Mouse (Mus musculus): ENCODE measurements around the gene Rbm28.

- TF ChIP-seq CTCF (conservative IDR thresholded peaks at IDR 0.05; ENCODE audit: low read length), result no peak
- no peak for TF ChIP-seq POU5F1 (IDR thresholded peaks at IDR 0.05; ENCODE audit: borderline replicate concordance, low read length)
- no peak for TF ChIP-seq NANOG (IDR thresholded peaks at IDR 0.05; ENCODE audit: borderline replicate concordance, low read length)
These were observed 4.9 kb upstream of the Rbm28 start for GRCm38 (mm10) chr6:29169675-29170062.

Data from E14TG2a.4 (cell line).